Mouse (Mus musculus) gastrocnemius, postnatal 4 days (tissue): ENCODE results near the gene Ebi3. TPM values are rescaled to one million over a fixed set of nuclear protein-coding genes. Genes with fewer than 3 reads are reported as not detected.

Experiments
- DNase-seq, 2 experiments: peaks; one replicate each; pipeline ENCODE4 v3.0.0; 2021 to 2022; ENCODE audit warnings: low spot score in 2 of 2, mixed read lengths in 2 of 2
- total RNA-seq, 2 experiments: library from RNA; stranded (reverse); gene quantifications; 2 replicates each; pipeline ENCODE4 v1.2.3; 2021

Ebi3 gene
- total RNA-seq, 2 experiments from 2014 or later, result 1.9 to 2.0 TPM

GRCm38 (mm10) chr17:55996007-55996406 lies 43.6 kb downstream of the Ebi3 start:
- DNase-seq, result no peak

- DNase-seq, result no peak
Observed at GRCm38 (mm10) chr17:55999794-56000499, 47.5 kb downstream of the Ebi3 start.

GRCm38 (mm10) chr17:56003000-56003399 lies 50.6 kb downstream of the Ebi3 start:
- no peak for DNase-seq

GRCm38 (mm10) chr17:56005415-56006061 lies 53.1 kb downstream of the Ebi3 start, which contains the start of the genes Stap2 and Mpnd:
Gene Stap2, minus strand, starts transcription at chr17:56005584.
Gene Mpnd, plus strand, starts transcription at chr17:56005711.
- no peak for DNase-seq

Other genes with a start within 250 kb of the Ebi3 start
- 1 to 10 TPM; 4.6 to 5.6 TPM for gene Pot1b, start 240.0 kb upstream of the Ebi3 start, total RNA-seq
- gene Adgre4, start 202.7 kb upstream of the Ebi3 start, total RNA-seq, result under 1 TPM; 0.20 to 0.70 TPM
- 1 to 10 TPM; 3.6 to 5.5 TPM for gene Zfp119a, start 73.7 kb upstream of the Ebi3 start, total RNA-seq
- 1 to 10 TPM; 5.4 to 6.1 TPM for gene Zfp959, start 60.5 kb upstream of the Ebi3 start, total RNA-seq
- gene Zfp119b, start 3.1 kb upstream of the Ebi3 start, total RNA-seq, result 1 to 10 TPM; 3.8 to 4.0 TPM
- gene Yju2, start 6.5 kb downstream of the Ebi3 start, total RNA-seq, result 10 to 100 TPM; 15.3 to 15.9 TPM
- gene Shd, start 17.8 kb downstream of the Ebi3 start, total RNA-seq, result 1 to 10 TPM; 1.8 to 1.9 TPM
- under 1 TPM in 1 of 2 experiments, not detected in 1; 0.32 TPM for gene Fsd1, start 33.9 kb downstream of the Ebi3 start, total RNA-seq
- 1 to 10 TPM; 7.0 TPM for gene Stap2, start 52.9 kb downstream of the Ebi3 start, total RNA-seq
- gene Mpnd, start 53.1 kb downstream of the Ebi3 start, total RNA-seq, result 10 to 100 TPM; 32.7 to 44.3 TPM
- gene Sh3gl1, start 84.0 kb downstream of the Ebi3 start, total RNA-seq, result 10 to 100 TPM; 56.0 to 59.9 TPM
- gene Chaf1a, start 87.8 kb downstream of the Ebi3 start, total RNA-seq, result 10 to 100 TPM; 13.4 to 14.0 TPM
- gene Ubxn6, start 122.4 kb downstream of the Ebi3 start, total RNA-seq, result 10 to 100 TPM; 45.7 to 46.1 TPM
- 10 to 100 TPM; 52.4 to 61.6 TPM for gene Hdgfl2, start 127.0 kb downstream of the Ebi3 start, total RNA-seq
- gene Plin4, start 157.2 kb downstream of the Ebi3 start, total RNA-seq, result 10 to 100 TPM; 60.0 to 80.1 TPM
- 10 to 100 TPM; 25.7 to 29.7 TPM for gene Plin5, start 165.0 kb downstream of the Ebi3 start, total RNA-seq
- gene Lrg1, start 169.4 kb downstream of the Ebi3 start, total RNA-seq, result 1 to 10 TPM; 3.1 to 4.0 TPM
- gene Sema6b, start 187.7 kb downstream of the Ebi3 start, total RNA-seq, result 10 to 100 TPM; 21.0 to 21.8 TPM
- gene Tnfaip8l1, start 209.8 kb downstream of the Ebi3 start, total RNA-seq, result 1 to 10 TPM; 6.7 to 6.8 TPM
- gene Mydgf, start 231.3 kb downstream of the Ebi3 start, total RNA-seq, result 10 to 100 TPM; 42.4 to 47.5 TPM